Mouse (Mus musculus) intestine, postnatal 0 days (tissue): ENCODE results near the gene Ascc1. TPM values are rescaled to one million over a fixed set of nuclear protein-coding genes. Genes with fewer than 3 reads are reported as not detected.
A peak's percentile ranks its signal among the peaks of the same experiment; 100 is the strongest.
"Not testable (repeated sequence)": the region's sequence is repeated elsewhere in the genome, so short reads cannot be mapped to it uniquely, and the experiment has no call there.

Source experiments
- ATAC-seq: fragments of 200-750 bp; cut with Nextera tagmentation; 2 replicates; pipeline ENCODE4 v1.8.0; 2017; ENCODE audit warnings: mild to moderate bottlenecking, moderate TSS enrichment, moderate library complexity
- H3K27ac ChIP-seq: fragments of 300-500 bp; sonication (generic); 2 replicates; pipeline ENCODE4 v1.5.1; 2014; ENCODE audit warnings: mild to moderate bottlenecking, low read depth, low read length, moderate library complexity
- H3K27me3 ChIP-seq: fragments of 300-500 bp; sonication (generic); replicated peaks from 2 replicates; pipeline ENCODE4 v1.6.1; 2014; ENCODE audit warnings: low read length, mixed read lengths; ENCODE audit not compliant: control insufficient read depth, insufficient read depth
- H3K36me3 ChIP-seq: fragments of 300-500 bp; sonication (generic); 2 replicates; pipeline ENCODE4 v1.6.1; 2014; ENCODE audit warnings: mild to moderate bottlenecking, moderate library complexity; ENCODE audit not compliant: control insufficient read depth, insufficient read depth
- H3K4me1 ChIP-seq: fragments of 300-500 bp; sonication (generic); replicated peaks from 2 replicates; pipeline ENCODE4 v1.6.1; 2014; ENCODE audit warnings: antibody characterized with exemption, low read length, mixed read lengths; ENCODE audit not compliant: control insufficient read depth, insufficient read depth
- H3K4me2 ChIP-seq: fragments of 300-500 bp; sonication (generic); replicated peaks from 2 replicates; pipeline ENCODE4 v1.6.1; 2014; ENCODE audit warnings: low read depth, mild to moderate bottlenecking, moderate library complexity
- H3K4me3 ChIP-seq: fragments of 300-500 bp; sonication (generic); 2 replicates; pipeline ENCODE4 v1.5.1; 2014; ENCODE audit warnings: low read depth, low read length
- H3K9ac ChIP-seq: fragments of 300-500 bp; sonication (generic); 2 replicates; pipeline ENCODE4 v1.6.1; 2014; ENCODE audit warnings: mild to moderate bottlenecking, low read depth, low read length
- H3K9me3 ChIP-seq: fragments of 300-500 bp; sonication (generic); 2 replicates; pipeline ENCODE4 v1.6.1; 2016; ENCODE audit warnings: mixed run types; ENCODE audit not compliant: control insufficient read depth
- CTCF ChIP-seq: sonication (generic); IDR thresholded peaks from 2 replicates; pipeline ENCODE4 v1.5.1; 2016; ENCODE audit warnings: low read depth, mild to moderate bottlenecking, control low read depth, antibody characterized with exemption, moderate library complexity
- WGBS: fragments of 180-500 bp; shearing (Covaris S2); extraction: QIAGEN DNeasy Blood & Tissue Kit; methylation state at CpG from one replicate; pipeline ENCODE4 v1.1.7; 2014; 5-methylcytosine and 5-hydroxymethylcytosine counted together
- polyA plus RNA-seq: library from polyadenylated mRNA; unstranded; fragments of >200 nt; fragmentation: Nextera tagmentation; extraction: Ambion mirVana; gene quantifications from 2 replicates; pipeline ENCODE4 v1.2.1, GENCODE M21; 2015

The Ascc1 gene
- polyA plus RNA-seq, 1 experiment from 2014 or later, result 28.7 TPM

- Histone ChIP-seq H3K9me3 (no peaks in the 10 kb centered on the region), H3K4me3 (no peak overlapping the region), H3K27me3 (no peaks in the 10 kb centered on the region), H3K4me1 (0 out of 2 replicates have a peak, but pooled peaks cover 2% of the 10 kb centered on the region), H3K27ac (no peak overlapping the region), H3K4me2 (no peak overlapping the region), H3K9ac (no peak overlapping the region), H3K36me3 (no peaks in the 10 kb centered on the region)
- WGBS, result 53% methylated on average over 6 of the region's 6 CpGs
- no peak for ATAC-seq
- TF ChIP-seq CTCF, result no peak
Observed at GRCm38 (mm10) chr10:60133501-60133900, 130.9 kb downstream of the Ascc1 start.

DNA sequence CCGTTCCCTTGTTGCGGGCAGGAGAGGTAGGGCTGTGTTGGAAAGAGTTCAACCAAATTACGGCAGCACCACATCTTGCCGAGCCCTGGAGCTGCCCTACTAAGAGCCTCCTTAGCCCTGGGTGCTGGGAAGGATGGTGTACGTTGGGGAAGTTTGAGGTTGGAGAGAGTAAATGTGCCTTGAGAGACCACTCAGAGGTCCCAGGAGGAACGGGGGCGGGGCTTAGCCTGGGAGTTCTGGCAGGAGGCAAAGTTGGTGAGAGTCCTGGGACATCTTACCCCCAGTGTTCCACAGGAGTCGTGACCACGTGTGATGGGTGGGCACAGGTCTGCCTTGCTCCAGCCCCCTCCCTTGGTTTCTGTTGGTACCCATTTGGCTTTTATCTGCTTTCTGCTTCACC, 131.6 kb downstream of the Ascc1 start:
- Histone ChIP-seq H3K36me3 (no peaks in the 10 kb centered on the region), H3K27ac (no peak overlapping the region), H3K4me2 (no peak overlapping the region), H3K27me3 (no peaks in the 10 kb centered on the region), H3K4me3 (no peak overlapping the region), H3K9me3 (no peaks in the 10 kb centered on the region), H3K9ac (no peak overlapping the region), H3K4me1 (0 out of 2 replicates have a peak, but pooled peaks cover 2% of the 10 kb centered on the region)
- no peak for TF ChIP-seq CTCF
- no peak for ATAC-seq
- 62% methylated on average over 9 of the region's 9 CpGs for WGBS

GRCm38 (mm10) chr10:60136010-60136409, 133.4 kb downstream of the Ascc1 start:
- H3K4me2 ChIP-seq, H3K27ac ChIP-seq, H3K36me3 ChIP-seq, H3K4me1 ChIP-seq, H3K9me3 ChIP-seq, H3K9ac ChIP-seq, ATAC-seq, H3K4me3 ChIP-seq, H3K27me3 ChIP-seq: not testable (repeated sequence)
- WGBS, result 54% methylated on average over 1 of the region's 1 CpGs
- peak; percentile 27 for TF ChIP-seq CTCF

DNA sequence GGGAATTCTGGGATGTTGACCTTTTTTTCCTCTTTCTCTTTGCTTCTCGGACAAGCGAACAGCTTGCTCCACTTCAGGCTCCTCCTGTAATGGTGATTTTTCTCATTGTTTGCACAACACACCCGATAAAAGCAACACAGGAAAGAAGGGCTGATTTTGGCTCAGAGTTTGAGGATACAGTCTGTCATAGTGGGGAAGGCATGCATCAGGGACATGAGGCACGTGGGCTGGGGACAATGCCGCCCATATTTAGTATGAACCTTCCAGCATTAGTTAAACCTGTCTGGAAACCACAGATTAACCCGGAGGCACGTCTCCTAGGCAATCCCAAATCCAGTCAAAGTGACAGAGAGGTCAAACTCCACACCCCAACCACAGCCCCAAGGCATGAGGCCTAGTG, 134.3 kb downstream of the Ascc1 start:
- no peaks in the 10 kb centered on the region for H3K27me3 ChIP-seq
- H3K36me3 ChIP-seq, result no peaks in the 10 kb centered on the region
- H3K9me3 ChIP-seq, result no peaks in the 10 kb centered on the region
- no peak for TF ChIP-seq CTCF
- H3K4me1 ChIP-seq, result 0 out of 2 replicates have a peak, but pooled peaks cover 2% of the 10 kb centered on the region
- H3K4me3 ChIP-seq, result no peak overlapping the region
- WGBS, result 61% methylated on average over 7 of the region's 7 CpGs
- no peak for ATAC-seq
- H3K9ac ChIP-seq, result no peak overlapping the region
- H3K27ac ChIP-seq, result no peak overlapping the region
- H3K4me2 ChIP-seq, result no peak overlapping the region

GRCm38 (mm10) chr10:60138680-60139079, 136.1 kb downstream of the Ascc1 start:
- Histone ChIP-seq H3K4me2 (no peak overlapping the region), H3K4me1 (0 out of 2 replicates have a peak, but pooled peaks cover 2% of the 10 kb centered on the region), H3K4me3 (no peak overlapping the region), H3K27ac (no peak overlapping the region), H3K9me3 (no peaks in the 10 kb centered on the region), H3K36me3 (no peaks in the 10 kb centered on the region), H3K9ac (no peak overlapping the region), H3K27me3 (no peaks in the 10 kb centered on the region)
- no peak for TF ChIP-seq CTCF
- ATAC-seq, result no peak
- WGBS, result 70% methylated on average over 5 of the region's 5 CpGs

GRCm38 (mm10) chr10:60140751-60141150, 138.1 kb downstream of the Ascc1 start:
- no peak overlapping the region for H3K4me3 ChIP-seq
- H3K9ac ChIP-seq, result no peak overlapping the region
- TF ChIP-seq CTCF, result no peak
- no peaks in the 10 kb centered on the region for H3K9me3 ChIP-seq
- WGBS, result 92% methylated on average over 4 of the region's 4 CpGs
- no peaks in the 10 kb centered on the region for H3K36me3 ChIP-seq
- H3K27ac ChIP-seq, result no peak overlapping the region
- ATAC-seq, result no peak
- no peaks in the 10 kb centered on the region for H3K27me3 ChIP-seq
- H3K4me2 ChIP-seq, result no peak overlapping the region
- 0 out of 2 replicates have a peak, but pooled peaks cover 2% of the 10 kb centered on the region for H3K4me1 ChIP-seq
